Mouse (Mus musculus): ENCODE data around the gene Stradb.

DNA sequence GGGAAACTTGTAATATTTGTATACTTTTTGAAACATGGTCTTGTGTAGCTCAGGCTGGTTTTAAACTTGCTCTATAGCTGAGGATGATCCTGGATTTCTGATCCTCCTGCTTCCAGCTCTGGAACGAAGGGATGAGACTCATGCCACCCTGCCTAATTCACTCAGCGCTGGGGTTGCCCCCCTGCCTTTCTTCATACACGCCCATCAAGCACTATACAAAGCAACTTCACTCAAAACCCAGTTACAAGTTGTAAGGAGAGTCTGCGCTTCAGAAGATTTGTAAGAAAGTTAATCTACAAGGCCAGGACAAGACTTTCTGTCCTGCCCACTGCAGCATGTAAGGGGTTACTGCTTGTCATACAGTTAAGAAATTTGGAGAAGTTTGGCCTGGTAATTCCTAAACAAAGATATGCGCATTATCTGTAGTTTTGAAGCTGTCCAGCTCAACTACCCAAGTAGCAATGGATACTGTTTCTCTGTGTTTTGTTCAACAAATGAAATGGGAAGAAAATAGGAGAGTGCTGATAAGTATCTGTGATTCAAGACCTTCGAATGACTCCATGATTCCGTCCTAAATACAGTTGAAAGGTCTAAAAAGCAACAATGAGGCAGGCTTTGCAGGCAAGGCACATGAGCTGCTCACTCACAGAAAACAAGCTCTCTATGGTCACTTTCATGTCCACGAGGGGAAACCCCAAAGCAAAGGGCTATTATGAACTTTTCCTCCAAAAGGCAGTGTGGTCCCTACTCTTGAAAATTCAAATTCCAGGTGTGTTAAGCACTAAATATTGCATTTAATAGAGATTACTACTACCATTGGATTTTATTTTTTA lies 18.5 kb upstream of the Stradb start:
- TF ChIP-seq CTCF (conservative IDR thresholded peaks at IDR 0.05 in 1 of 2, IDR thresholded peaks at IDR 0.05 in 1 of 2; ENCODE audit: low read depth in 2 of 2, low read length in 2 of 2) (no peak), POLR2A (IDR thresholded peaks at IDR 0.05; ENCODE audit: low read depth, low read length) (no peak), RAD21 (IDR thresholded peaks at IDR 0.05; ENCODE audit: low read depth, low read length) (no peak)

All from CH12.LX (cell line).